Mouse (Mus musculus) heart, postnatal 0 days (tissue): ENCODE results near the gene Rbm34. TPM values are rescaled to one million over a fixed set of nuclear protein-coding genes. Genes with fewer than 3 reads are reported as not detected.

Source experiments
- ATAC-seq: fragments of 200-750 bp; cut with Nextera tagmentation; 2 replicates; pipeline ENCODE4 v1.8.0; 2017; ENCODE audit warnings: low read depth, moderate number of reproducible peaks, moderate library complexity; ENCODE audit not compliant: insufficient read depth
- DNase-seq: peaks from one replicate; pipeline ENCODE4 v3.0.0-alpha.2; 2016; ENCODE audit warnings: low spot score
- H3K27ac ChIP-seq: fragments of 300-500 bp; sonication (generic); 2 replicates; pipeline ENCODE4 v1.5.1; 2014; ENCODE audit warnings: low read depth, mild to moderate bottlenecking
- H3K27me3 ChIP-seq: fragments of 300-500 bp; sonication (generic); 2 replicates; pipeline ENCODE4 v1.6.1; 2014; ENCODE audit warnings: low read length, mixed read lengths; ENCODE audit not compliant: control insufficient read depth, insufficient read depth
- H3K36me3 ChIP-seq: fragments of 300-500 bp; sonication (generic); replicated peaks from 2 replicates; pipeline ENCODE4 v1.6.1; 2014; ENCODE audit warnings: low read length, mixed read lengths; ENCODE audit not compliant: control insufficient read depth, insufficient read depth
- H3K4me1 ChIP-seq: fragments of 300-500 bp; sonication (generic); 2 replicates; pipeline ENCODE4 v1.6.1; 2014; ENCODE audit warnings: antibody characterized with exemption; ENCODE audit not compliant: control insufficient read depth, insufficient read depth
- H3K4me2 ChIP-seq: fragments of 300-500 bp; sonication (generic); 2 replicates; pipeline ENCODE4 v1.6.1; 2014; ENCODE audit warnings: low read depth, mild to moderate bottlenecking, low read length, moderate library complexity
- H3K4me3 ChIP-seq: fragments of 300-500 bp; sonication (generic); 2 replicates; pipeline ENCODE4 v1.5.1; 2014; ENCODE audit warnings: low read depth, low read length
- H3K9ac ChIP-seq: fragments of 300-500 bp; sonication (generic); replicated peaks from 2 replicates; pipeline ENCODE4 v1.6.1; 2014; ENCODE audit warnings: low read depth, low read length, mixed read lengths
- H3K9me3 ChIP-seq: fragments of 300-500 bp; sonication (generic); replicated peaks from 2 replicates; pipeline ENCODE4 v1.6.1; 2016; ENCODE audit warnings: low read length; ENCODE audit not compliant: control insufficient read depth
- CTCF ChIP-seq: IDR thresholded peaks from 2 replicates; pipeline ENCODE4 v1.5.1; 2016; ENCODE audit warnings: antibody characterized with exemption, control low read depth, low read depth
- EP300 ChIP-seq: IDR thresholded peaks from 2 replicates; pipeline ENCODE4 v1.6.1; 2016; ENCODE audit warnings: antibody characterized with exemption, low read depth
- WGBS: fragments of 180-500 bp; shearing (Covaris S2); extraction: QIAGEN DNeasy Blood & Tissue Kit; methylation state at CpG from one replicate; pipeline ENCODE4 v1.1.7; 2014; 5-methylcytosine and 5-hydroxymethylcytosine counted together
- polyA plus RNA-seq: library from polyadenylated mRNA; unstranded; fragments of >200 nt; fragmentation: Nextera tagmentation; extraction: Ambion mirVana; gene quantifications from 2 replicates; pipeline ENCODE4 v1.2.1, GENCODE M21; 2015
- total RNA-seq: library from RNA; depleted of rRNA; stranded (reverse); fragments of >200 nt; gene quantifications from 2 replicates; pipeline ENCODE4 v1.2.3, GENCODE M21; 2014; ENCODE audit warnings: low replicate concordance; rRNA removed

Gene Rbm34
- total RNA-seq (1.3 and 3.9 TPM in 2 replicates), polyA plus RNA-seq (8.0 and 8.8 TPM in 2 replicates)

DNA sequence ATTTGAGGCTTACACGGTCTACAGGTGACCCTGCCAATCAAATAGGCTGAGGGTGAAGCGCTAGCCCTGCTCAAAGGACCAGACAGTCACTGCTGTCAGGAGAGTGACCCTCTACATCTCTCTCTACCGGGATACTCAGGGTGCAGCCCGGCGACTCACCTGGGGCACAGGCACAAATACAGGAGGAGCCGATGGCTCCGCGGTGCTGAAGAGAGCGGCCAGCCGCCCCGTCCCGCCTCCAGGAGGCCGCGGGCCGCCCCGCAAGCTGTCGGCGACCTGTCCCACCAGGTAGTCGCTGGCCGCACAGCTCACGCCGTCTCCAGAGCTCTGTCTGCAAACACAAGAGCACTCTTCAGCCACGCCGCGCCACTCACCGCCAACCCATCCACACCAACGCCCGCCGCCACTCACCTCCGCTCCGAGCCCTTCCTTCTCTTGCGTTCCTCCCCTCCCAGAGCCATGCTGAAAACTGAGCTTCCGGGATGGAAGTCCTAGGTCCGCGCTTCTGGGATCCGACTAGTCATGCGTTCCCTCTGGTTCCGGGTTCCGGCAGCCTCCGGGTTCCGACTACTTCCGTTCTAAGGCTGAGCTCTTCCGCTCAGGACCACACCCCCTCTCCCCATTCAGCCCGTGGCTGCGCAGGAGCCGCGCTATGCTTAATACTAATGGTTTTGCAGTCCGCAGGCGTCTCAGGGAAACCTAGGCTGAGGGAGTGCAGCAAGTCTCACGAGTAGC is at the start of gene Rbm34:
Rbm34 (minus strand) TSS at position 493 of the 735 bp plus-strand sequence.
- peaks cover 32% of the 10 kb centered on the region for H3K36me3 ChIP-seq
- H3K27me3 ChIP-seq, result no peaks in the 10 kb centered on the region
- peaks cover 9% of the 10 kb centered on the region for H3K4me1 ChIP-seq
- DNase-seq (peak; percentile 94), ATAC-seq (peak; percentile 98)
- 0 out of 2 replicates have a peak, but pooled peaks have one; percentile 34 for TF ChIP-seq EP300
- no peak; the same call in 1 of the 2 replicates for TF ChIP-seq CTCF
- peak within 1 kb of the TSS; percentile 73 for H3K4me2 ChIP-seq
- peak within 1 kb of the TSS; percentile 41; the same call in 1 of the 2 replicates for H3K27ac ChIP-seq
- WGBS, result 1% methylated on average over 47 of the region's 50 CpGs
- H3K9ac ChIP-seq, result peak within 1 kb of the TSS; percentile 72
- H3K4me3 ChIP-seq, result peak within 1 kb of the TSS; percentile 84
- H3K9me3 ChIP-seq, result no peaks in the 10 kb centered on the region

DNA sequence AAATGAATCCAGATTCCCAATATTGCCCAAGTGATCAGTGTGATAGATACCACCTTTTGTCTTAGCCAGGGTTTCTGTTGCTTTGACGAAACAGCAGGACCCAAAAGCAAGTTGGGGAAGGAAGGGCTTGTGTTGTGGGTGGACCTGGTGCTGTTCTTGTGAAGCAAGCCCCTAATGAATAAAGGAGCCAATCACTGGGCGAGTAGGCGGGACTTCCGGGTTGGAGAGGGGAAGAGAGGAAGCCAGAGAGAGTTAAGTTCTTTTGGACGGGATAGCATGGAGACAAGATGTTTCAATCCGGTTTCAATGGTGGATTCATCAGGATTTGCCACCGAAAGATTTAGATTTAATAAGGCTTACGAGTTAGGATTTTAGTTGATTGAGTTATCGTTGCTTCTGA is 40.8 kb upstream of the Rbm34 start:
- no peaks in the 10 kb centered on the region for H3K4me1 ChIP-seq
- no peak for ATAC-seq
- H3K9ac ChIP-seq, result no peak overlapping the region
- no peaks in the 10 kb centered on the region for H3K27me3 ChIP-seq
- no peaks in the 10 kb centered on the region for H3K36me3 ChIP-seq
- H3K9me3 ChIP-seq, result no peaks in the 10 kb centered on the region
- H3K27ac ChIP-seq, result no peak overlapping the region
- H3K4me2 ChIP-seq, result no peak overlapping the region
- 49% methylated on average over 9 of the region's 9 CpGs for WGBS
- DNase-seq, result no peak
- H3K4me3 ChIP-seq, result no peak overlapping the region
- TF ChIP-seq CTCF, result no peak
- TF ChIP-seq EP300, result no peak

DNA sequence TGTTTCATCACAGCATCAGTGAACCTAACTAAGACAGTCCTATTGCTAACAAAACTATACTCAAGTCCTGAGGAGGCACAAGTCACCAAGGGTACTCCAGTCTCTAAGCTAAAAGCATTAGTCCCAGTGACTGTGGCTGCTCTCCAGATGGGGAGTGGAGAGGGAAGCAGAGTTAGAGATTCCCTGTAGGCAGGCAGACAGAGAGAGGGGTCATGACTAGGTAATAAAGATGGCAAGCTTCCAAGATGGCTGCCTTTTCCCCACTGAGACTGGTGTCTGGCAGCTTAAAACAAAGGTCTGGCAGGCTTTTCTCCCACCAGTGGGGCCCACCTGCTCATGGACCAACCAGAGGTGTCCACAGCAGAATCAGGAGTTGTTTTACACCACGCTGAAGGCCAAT is 23.6 kb upstream of the Rbm34 start:
- no peak for DNase-seq
- Histone ChIP-seq H3K36me3 (no peaks in the 10 kb centered on the region), H3K27ac (no peak overlapping the region), H3K27me3 (no peaks in the 10 kb centered on the region), H3K4me1 (no peaks in the 10 kb centered on the region), H3K9ac (no peak overlapping the region), H3K4me2 (no peak overlapping the region), H3K4me3 (no peak overlapping the region), H3K9me3 (no peaks in the 10 kb centered on the region)
- 71% methylated on average over 1 of the region's 1 CpGs for WGBS
- TF ChIP-seq CTCF (no peak), EP300 (no peak)
- ATAC-seq, result no peak

DNA sequence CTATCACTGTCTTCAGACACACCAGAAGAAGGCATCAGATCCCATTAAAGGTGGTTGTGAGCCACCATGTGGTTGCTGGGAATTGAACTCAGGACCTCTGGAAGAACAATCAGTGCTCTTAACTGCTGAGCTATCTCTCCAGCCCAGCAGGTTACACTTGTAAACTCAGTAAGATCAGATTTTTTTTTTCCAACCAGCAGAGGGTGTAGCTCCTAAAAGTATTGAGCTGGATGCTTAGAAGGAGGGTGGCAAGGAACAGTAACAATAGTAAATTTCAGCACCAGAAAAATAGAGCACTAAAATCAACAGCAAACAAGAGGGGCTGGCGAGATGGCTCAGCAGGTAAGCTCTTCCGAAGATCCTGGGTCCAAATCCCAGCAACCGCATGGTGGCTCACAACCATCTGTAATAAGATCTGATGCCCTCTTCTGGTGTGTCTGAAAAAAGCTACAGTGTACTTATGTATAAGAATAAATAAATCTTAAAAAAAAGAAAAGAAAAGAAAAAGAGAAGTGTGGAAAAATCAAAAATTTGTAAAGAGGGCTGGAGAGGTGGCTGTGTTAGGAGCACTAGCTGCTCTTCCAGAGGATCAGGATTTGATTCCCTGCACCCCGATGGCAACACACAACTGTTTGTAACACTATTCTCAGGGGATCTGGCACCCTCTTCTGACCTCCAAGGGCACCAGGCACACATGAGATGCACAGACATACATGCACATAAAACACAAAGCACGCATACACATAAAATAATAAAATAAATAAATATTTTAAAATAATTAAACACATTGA is 18.7 kb upstream of the Rbm34 start:
- Histone ChIP-seq H3K4me3 (no peak overlapping the region), H3K4me2 (no peak overlapping the region), H3K27ac (no peak overlapping the region), H3K27me3 (no peaks in the 10 kb centered on the region), H3K9ac (no peak overlapping the region), H3K9me3 (no peaks in the 10 kb centered on the region), H3K36me3 (no peaks in the 10 kb centered on the region), H3K4me1 (no peaks in the 10 kb centered on the region)
- TF ChIP-seq EP300 (no peak), CTCF (0 out of 2 replicates have a peak, but pooled peaks have one; percentile 8)
- 82% methylated on average over 5 of the region's 5 CpGs for WGBS
- ATAC-seq, result no peak
- DNase-seq, result no peak

DNA sequence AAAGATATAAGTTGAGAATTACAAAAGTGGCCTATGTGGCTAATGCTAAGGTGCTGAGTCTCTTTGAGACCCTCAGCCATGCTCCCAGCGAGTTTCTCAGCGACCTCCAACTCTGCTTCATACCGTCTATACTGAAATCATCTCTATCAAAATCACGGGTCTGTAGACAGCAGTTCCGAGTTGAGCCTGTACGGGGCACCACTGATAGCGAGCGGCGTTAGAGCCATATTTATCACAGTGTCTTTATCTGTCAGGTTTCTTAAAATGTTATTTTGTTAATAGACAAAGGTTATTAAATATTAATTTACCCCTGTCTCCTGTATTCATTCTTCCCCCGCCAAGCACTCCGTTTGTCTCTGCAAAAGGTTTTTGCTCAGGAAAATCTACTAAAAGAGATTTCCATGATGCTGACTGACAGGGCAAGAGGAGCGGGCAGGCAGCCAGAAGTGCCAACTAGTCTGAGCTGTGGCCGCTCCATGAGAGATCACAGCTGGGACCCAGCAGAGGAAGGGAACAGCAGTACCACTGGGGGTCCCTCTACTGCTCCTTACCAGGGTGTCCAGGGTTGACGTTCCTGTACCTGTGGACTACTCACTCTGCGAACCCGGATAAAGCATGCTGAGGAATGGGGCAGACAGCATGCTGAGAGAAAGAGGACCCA is 17.6 kb upstream of the Rbm34 start:
- Histone ChIP-seq H3K9ac (no peak overlapping the region), H3K4me3 (no peak overlapping the region; the same call in 1 of the 2 replicates), H3K27me3 (no peaks in the 10 kb centered on the region), H3K4me2 (peak overlapping the region; percentile 24; the same call in 1 of the 2 replicates), H3K27ac (no peak overlapping the region), H3K36me3 (no peaks in the 10 kb centered on the region), H3K9me3 (no peaks in the 10 kb centered on the region), H3K4me1 (no peaks in the 10 kb centered on the region)
- TF ChIP-seq CTCF (peak; percentile 24), EP300 (no peak)
- peak; percentile 51; the same call in 1 of the 2 replicates for ATAC-seq
- WGBS, result 38% methylated on average over 16 of the region's 16 CpGs
- no peak for DNase-seq
